Mouse (Mus musculus): ENCODE data around the gene Ldlrad2.
A peak's percentile ranks its signal among the peaks of the same experiment; 100 is the strongest.
"Not testable (repeated sequence)": the region's sequence is repeated elsewhere in the genome, so short reads cannot be mapped to it uniquely, and the experiment has no call there.

The Ldlrad2 gene

DNA sequence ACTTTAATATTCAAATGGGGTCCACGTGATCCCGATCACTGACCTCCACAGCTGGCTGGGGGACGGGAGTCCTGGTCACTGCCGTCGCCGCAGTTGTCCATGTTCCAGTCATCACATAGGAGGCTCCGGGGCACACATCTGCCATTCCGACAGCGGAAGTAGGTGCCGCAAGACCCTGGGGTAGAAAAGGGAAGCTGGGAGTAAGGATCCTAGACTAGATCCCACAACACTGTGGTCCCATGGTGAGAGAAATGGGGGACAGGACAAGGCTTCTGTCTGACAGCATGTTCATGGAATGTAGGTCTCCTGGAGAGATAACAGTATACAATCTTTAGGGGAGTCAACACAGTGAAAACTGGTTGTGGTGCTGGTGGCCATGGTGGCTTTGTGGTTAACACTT is at the start of gene Ldlrad2:
TSS of gene Ldlrad2 (minus strand) at position 101 of the 400 bp plus-strand sequence.
- DNase-seq (ENCODE audit: low read depth, low spot score): no peak

DNA sequence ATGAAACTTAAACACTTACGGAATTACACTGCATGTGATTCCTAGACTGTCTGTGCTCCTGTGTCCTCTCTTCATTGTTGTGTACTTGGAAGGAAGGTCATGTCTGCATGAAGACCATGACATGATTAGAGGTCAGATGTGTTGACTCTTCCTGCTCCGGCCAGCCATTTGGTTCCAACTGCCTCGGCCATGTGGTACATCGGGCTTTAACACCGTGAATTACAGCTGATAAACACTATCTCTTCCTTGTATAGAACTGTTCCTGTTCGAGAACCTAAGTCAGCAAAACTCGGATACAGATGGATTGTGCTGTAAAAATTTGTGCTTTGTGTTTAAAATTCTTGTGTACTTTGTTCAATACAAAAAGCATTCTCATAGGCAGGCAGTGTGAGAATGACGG is 48.5 kb upstream of the Ldlrad2 start:
- DNase-seq (ENCODE audit: low read depth, low spot score): no peak

DNA sequence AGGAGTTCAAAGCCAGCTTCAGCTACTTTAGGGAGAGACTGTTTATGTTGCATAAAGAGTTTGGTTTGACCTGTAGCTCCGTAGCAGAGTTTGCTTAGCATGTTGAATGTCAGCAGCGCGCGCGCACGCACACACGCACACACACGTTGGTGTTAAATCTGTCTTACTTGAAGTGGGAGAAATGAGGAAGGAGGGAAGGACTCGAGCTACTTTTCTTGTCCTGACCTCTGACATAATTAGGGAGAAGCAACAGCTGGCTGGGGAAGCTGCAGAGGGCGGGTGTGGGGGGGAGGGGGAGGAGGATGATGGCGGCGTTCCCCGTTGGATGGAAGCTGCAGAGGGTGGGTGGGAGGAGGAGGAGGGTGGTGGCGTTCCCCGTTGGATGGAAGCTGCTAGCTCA is 35.9 kb upstream of the Ldlrad2 start:
- DNase-seq (ENCODE audit: low read depth, low spot score): no peak

DNA sequence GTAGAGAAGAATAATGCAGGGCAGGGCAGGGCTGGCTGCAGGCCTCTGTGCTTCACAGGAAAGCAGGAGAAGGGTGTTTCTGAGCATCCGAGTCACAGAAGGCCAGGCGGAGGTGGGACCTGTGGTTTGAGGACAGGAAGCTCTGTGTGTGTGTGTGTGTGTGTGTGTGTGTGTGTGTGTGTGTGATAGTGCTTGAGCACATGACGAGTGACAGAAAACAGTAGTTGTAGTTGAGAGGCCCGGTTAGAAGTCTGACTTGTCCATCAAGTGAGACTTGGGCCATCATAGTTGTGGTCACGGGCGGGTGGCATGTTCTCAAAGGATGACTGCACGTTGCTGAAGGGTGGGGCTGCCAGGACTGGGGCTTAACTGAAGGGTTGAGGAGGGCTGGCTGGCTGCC is 35.3 kb upstream of the Ldlrad2 start:
- DNase-seq (ENCODE audit: low read depth, low spot score): no peak

DNA sequence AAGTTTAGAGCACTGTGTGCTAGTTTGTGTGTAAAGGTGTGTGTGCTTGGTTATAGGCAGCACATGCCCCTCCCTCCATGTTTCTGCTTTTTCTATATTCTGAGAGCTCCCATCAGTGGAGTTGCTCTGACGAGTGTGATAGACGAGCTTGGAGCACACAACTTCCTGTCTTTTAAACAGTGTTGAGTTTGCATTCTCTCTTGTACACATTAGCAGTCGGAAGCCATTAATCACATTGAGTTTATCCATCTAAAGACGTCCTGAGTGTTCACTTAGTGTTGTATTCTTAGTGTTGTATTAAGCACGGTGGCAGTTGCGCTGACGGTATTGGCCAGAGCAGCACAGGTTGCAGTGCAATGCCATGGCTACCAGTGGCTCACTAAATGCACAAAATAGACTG is 34.9 kb upstream of the Ldlrad2 start:
- no peak for DNase-seq (ENCODE audit: low read depth, low spot score)

DNA sequence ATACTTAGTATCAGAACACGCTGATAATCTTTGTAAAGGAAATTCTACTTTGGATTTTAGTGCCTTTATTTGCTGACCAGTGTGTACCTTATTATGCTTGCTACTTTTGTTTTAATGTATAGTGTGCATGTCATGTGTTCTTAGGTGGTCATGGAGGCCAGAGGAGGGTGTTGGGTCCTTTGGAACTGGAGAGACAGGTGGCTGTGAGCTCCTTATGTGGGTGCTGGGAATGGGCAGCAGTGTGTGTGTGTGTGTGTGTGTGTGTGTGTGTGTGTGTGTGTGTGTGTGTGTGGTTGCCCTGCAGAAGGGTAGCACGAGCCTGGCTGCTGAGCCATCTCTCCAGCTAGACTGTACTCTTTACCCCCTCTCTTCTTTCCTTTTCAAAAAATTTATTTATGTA is 32.7 kb upstream of the Ldlrad2 start:
- no peak for DNase-seq (ENCODE audit: low read depth, low spot score)

DNA sequence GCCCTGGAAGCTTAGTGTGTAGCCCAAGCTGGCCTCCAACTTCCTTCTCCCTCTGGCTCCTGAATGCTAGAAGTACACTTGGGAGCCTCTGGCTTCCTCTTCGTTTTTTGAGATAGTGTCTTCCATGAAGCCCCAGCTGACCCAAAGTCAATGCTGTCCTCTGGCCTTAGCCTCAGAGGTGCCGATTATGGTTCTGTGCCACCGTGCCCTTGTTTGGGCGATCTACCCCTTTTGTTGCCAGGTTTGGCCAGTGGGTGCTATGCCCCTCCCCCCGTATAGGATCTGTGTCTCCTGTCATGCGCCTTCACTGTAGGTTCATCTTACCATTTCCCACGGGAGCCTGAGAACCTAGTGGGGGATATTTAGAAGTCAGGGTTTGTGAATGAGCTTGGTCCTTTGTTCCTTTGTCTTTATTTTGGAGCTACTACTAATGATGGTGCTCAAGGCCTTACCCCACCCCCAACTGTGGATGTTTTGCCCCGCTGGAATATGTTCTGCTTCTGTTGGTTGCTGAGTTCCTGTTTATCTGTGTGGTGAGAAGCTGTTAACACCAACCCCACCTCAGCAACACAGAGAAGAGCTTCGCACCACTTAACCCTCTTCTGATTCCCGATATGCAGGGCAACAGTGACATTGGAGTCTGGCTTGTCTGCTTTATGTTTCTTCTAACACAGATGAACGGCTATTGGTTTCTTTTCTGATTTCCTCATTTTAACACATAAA is 29.2 kb upstream of the Ldlrad2 start:
- no peak for DNase-seq (ENCODE audit: low read depth, low spot score)

DNA sequence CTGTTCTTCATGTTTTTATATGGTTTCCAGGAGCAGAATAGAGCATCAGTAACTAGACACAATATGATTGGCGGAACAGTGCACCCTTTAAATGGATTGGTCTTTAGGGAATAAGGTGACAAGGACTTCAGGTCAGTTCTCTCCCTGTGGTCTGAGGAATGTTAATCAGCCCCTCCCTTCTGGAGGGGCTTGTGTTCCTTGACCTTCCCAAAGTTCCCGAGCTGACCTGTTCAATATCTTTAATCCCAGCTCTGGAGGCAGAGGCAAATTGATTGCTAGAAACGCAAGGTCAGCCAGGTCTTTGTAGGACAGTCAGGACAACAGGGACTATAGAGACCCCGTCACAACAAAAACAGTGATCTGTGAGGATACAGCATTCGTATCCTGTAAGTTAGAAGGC is 24.2 kb upstream of the Ldlrad2 start:
- DNase-seq (ENCODE audit: low read depth, low spot score): no peak

DNA sequence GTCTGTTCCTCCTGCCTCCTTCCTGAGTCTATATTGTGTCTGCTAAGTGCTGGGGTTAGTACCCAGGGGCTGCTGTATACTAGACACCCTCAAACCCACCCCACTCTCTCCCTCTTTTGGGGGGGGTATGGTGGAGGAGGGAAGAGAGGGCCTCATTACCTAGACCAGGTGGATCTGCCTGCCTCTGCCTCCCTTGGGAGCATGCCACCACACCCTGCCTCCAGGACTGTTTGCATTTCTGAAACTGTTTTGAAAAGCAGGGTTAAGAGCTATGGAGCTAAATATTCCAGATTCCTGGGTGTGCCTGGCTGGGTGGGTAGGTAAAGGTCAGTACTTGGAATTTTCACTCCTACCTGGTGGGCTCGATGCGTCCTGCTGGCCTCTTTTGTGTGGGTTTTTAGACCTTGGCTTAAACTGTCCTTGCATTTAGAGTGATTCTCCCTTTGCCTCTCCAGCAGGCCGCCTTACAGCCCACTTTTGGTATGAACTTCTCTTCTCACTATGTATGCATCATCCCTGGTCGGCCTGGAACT is 22.8 kb upstream of the Ldlrad2 start:
- DNase-seq (ENCODE audit: low read depth, low spot score): no peak

DNA sequence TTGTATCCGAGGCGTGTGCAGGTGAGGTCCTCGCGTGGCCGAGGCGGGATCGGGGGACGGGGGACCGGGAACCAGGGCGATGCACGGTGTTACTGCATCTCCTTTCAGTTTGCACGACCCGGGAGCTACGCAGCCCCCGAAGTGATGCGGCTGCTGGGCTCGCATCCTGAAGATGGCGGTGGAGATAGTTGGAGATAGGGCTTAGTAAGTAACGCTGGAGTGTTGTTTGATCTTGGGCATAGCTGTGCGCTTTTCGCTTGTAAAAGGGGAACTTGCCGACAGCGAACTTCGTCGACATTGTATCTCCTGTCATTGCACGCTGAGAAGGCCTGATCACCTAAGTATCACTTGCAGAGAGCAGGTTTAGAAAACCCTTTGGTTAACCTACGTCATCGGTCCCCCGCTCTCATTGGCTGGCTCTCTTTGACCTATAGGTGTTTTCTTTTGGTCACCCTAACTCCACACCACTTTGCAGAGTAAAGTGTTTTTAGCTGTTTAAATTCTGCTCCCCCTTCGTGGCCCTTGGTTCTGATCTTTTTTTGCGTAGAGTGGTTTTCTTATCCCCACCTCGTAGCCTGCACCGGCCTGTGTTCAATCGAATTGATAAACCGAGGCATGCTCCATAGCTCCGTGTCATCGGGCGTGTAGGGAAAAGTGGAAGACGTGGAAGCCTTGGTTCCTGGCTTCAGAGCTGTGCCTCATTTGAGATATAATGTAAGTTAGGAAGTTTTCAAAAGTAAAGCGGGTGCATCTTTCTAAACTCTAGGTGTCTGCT is 20.3 kb upstream of the Ldlrad2 start:
- DNase-seq (ENCODE audit: low read depth, low spot score): peak; percentile 29

DNA sequence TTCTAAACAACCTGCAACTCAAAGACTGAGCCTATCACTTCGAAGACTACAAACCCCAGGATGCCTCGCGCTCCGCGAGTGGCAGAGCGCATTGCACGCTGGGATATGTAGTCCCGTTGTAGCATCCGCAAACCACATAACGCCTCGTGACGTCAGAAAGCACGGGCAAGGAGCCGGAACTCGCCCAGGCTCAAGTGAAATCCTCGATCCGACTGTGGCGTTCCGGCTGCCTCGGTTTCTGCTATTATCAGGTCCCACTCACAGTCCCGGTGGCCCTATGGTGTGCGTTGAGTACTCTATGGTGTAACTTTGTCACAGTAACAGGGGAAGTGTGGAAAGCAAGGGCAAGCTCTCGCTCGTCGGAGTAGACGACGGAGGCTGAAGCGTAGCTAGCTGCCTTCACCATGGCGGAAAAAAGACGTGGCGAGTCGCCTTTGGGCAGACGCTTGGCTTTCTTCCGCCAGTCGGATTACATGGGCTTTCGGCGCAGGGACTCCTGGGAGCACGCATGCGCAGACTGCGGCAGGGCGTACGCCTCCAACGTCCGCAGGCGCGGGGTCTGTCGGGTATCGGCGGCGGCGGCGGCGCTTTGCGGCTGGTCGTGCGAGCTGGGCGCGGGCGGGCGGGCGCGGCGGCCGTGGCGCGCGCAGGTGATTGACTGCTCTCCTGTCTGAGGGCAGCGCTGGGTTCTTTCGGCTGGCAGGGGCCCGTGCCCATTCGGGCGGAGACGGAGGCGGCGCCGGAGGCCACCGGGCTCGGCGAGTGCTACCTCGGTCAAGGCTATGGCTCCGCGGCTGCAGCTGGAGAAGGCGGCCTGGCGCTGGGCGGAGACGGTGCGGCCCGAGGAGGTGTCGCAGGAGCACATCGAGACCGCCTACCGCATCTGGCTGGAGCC is 19.5 kb upstream of the Ldlrad2 start, which contains the start of gene Usp48:
TSS of gene Usp48 (plus strand) at position 155 of the 895 bp plus-strand sequence.
- DNase-seq (ENCODE audit: low read depth, low spot score): peak; percentile 98

DNA sequence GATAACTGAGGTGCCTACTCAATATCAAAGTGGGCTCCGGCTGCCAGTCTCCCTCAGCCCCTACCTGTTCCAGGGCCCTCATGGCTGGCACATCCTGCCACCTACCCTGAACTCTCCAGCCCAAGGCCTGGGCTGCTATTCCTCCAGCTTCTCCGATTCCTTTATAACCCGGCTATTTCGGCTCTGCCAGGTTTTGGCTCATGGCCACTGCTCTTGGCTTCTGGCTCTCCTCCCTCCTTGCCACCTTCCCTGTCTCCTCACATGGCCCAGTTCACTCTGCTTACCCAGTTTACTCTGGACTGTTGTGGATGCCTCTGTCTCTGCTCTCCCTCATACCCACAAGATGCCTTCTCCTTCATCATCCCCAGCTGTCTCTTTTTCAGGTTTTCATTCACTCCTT is 16.6 kb upstream of the Ldlrad2 start:
- no peak for DNase-seq (ENCODE audit: low read depth, low spot score)

DNA sequence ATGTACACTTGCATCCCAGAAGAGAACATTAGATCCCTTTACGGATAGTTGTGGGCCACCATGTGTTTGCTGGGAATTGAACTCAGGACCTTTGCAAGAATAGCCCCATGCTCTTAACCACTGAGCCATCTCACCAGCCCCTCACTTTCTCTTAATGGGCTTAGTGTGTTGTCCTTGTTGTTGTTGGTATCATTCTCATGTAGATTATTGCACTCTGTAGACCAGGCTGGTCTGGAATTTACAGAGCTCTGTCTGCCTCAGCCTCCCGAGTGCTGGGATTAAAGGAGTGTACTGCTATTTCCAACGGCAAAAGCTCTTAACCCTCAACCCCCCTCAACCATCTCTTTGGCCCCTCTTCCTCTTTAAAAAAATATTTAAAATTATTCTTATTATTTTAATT is 15.2 kb upstream of the Ldlrad2 start:
- DNase-seq (ENCODE audit: low read depth, low spot score): no peak

DNA sequence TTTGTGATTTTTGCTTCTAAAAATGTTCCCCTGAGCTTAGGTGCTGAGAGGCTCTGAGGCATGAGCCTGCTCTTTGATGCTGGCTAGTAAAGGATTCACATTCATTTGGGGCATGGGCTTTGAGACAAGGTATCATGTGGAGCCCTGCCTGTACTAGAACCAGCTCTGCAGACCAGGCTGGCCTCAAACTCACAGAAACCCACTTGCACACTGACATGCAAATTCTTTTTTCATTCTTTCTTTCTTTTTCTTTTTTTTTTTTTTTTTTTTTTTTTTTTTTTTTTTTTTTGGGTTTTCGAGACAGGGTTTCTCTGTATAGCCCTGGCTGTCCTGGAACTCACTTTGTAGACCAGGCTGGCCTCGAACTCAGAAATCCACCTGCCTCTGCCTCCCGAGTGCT is 14.7 kb upstream of the Ldlrad2 start:
- not testable (repeated sequence) for DNase-seq (ENCODE audit: low read depth, low spot score)

DNA sequence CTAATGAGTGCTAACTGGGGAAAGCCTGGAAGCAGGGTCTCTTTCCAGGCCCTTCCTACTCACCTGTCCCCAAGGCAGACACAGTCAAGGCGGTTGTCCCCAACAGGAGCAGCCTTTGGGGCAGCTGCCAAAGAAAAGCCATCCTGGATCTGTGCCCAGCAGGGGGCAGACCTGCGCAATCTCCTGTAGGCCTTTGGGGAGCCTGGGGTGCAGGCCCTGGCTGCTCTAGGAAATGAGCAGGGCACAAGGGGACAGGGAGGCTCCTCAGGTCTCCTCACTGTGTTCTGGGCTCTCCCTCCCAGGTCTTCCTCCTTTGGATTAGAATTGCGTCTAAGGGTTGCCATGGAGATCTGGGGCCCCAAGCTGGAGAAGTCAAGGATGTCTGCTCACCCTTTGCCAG is 7.4 kb upstream of the Ldlrad2 start:
- no peak for DNase-seq (ENCODE audit: low read depth, low spot score)

DNA sequence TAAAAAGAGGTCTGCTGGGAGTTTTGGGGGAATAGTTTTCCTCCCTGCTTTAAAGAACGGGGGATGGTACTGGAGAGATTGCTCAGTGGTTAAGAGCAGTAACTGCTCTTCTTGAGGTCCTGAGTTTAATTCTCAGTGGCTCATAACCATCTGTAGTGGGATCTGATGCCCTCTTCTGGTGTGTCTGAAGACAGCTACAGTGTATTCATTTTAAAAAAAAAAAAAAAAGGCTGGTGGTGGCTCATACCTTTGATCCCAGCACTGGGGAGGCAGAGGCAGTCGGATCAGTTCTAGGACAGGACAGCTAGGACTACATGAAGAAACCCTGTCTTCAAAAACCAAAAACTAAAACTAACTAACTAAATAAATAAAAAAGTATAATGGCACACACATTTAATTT is 5.9 kb upstream of the Ldlrad2 start:
- no peak for DNase-seq (ENCODE audit: low read depth, low spot score)

DNA sequence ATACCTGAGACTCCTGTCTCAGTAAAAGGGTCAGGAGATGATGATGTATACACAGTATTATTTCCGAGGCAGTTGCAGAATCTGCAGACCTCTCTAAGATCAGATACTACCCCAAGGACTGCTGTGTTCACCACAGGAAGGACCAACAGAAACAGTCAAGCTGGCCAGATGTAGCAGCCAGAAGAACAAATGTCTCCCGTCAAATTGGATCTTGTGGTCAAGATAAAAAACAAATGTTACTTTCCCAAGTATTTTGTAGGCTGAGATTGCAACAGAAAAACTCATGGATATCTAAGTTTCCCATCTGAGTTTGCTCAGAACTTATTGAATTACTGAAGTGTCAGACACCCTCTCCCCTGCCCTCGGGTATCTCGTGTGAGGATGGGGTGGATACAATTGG is 5.4 kb upstream of the Ldlrad2 start:
- DNase-seq (ENCODE audit: low read depth, low spot score): no peak

DNA sequence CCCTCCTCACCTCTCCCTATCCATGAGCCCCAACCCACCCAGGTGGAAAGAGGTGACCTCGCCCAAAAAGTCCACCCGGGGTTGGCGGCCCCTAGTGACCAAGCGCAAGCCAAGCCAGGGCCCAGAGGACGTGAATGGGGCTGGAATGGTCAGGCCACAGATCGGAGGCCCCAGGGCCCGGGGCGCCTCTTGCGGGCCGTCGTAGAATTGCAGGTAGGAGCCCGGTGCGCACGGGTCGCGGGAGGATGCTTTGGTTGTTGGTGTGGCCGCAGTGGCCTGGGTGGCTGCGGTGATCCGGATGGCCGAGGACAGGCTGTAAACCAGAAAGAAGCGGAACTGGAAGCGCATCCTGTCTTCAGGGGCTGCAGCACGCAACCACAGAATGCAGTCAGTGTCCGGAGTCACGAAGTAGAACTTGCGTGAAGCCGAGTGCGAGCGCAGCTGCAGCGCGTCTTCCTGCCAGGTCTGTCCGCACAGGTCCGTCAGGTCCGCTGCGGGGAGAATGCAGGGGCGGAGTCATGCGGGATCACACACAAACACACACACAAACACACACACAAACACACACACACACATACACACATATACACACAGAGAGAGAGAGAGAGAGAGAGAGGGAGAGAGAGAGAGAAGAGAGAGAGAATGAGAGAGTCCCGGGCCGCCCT is 3.9 kb upstream of the Ldlrad2 start:
- DNase-seq (ENCODE audit: low read depth, low spot score): no peak

DNA sequence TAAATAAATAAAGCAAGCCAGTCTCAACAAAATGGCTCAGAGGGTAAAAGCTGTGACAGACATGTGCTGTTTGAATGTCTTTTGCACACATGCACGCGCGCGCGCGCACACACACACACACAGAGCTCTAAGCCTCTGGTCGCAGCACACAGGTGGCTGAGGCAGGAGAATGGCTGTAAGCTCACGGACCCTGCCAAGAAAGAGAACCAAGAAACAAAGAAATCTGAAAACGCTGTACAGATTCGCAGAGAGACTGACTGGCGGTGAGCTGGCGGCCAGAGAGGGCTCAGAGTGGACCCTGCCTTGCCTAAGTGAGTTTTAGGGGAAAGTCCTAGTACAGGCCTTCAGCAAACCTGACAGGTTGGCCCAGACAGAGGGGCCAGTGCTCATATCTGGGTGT is 3.1 kb upstream of the Ldlrad2 start:
- no peak for DNase-seq (ENCODE audit: low read depth, low spot score)

DNA sequence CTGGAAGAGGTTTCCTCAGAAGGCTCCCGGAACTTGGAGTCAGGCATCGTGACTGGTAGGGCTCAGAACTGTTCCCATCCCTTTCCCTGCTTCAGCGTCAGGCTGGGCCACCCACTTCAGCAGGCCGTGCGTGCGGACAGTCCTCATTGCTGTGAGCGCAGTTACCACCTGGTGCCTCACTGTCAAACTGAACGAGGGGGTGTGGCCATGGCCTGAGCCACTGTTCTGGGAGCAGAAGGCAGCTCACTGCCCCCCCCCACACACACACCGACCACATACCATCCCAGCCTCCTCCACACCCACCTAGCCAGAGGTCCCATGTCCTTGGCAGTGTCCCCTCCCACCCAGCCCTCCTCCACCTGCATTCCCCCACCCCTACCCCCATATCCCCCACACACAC is 4.5 kb downstream of the Ldlrad2 start:
- no peak for DNase-seq (ENCODE audit: low read depth, low spot score)

DNA sequence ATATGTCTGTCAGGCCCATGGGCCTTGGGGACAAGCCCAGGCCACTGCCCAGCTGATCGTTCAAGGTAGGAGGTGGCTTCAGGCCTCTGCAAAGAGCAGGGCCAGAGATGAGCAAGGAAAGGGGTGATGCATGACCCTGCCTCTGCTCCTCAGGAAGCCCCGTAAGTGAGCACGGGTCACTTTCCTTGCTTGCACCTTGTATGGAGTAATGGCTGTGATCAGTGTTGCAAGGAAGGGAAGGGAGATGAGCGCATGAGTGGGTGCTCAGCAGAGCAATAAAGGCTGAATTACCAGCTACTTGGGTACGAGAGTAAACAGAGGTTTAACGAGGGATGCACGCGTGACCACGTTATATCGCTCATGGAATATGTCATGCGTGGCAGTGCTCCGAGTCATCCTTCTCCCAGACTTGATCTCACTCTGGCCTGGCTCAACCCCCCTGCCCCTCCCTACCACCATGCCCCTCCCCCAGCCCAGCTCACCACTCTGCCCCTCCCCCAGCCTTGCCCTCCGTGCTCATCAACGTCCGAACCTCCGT is 17.6 kb downstream of the Ldlrad2 start:
- no peak for DNase-seq (ENCODE audit: low read depth, low spot score)
